Mouse (Mus musculus) frontal cortex, postnatal 36 days (tissue): ENCODE results near the gene Zkscan1.
"Not testable (repeated sequence)": the region's sequence is repeated elsewhere in the genome, so short reads cannot be mapped to it uniquely, and the experiment has no call there.

ENCODE experiments used
- DNase-seq, 2 experiments: peaks; one replicate each; pipeline ENCODE4 v3.0.0; 2022; ENCODE audit warnings: low spot score in 2 of 2

Gene Zkscan1

GRCm38 (mm10) chr5:138084996-138085395, at the start of gene Zkscan1:
TSS of gene Zkscan1 (plus strand) at chr5:138085084.
- DNase-seq: peak; percentile 72 to 82

GRCm38 (mm10) chr5:138052894-138053293, 32.0 kb upstream of the Zkscan1 start, which contains the start of gene Smok3c:
TSS of gene Smok3c (plus strand) at chr5:138053194.
- DNase-seq: not testable (repeated sequence)

GRCm38 (mm10) chr5:138073803-138074202, 11.1 kb upstream of the Zkscan1 start:
- DNase-seq: no peak

DNA sequence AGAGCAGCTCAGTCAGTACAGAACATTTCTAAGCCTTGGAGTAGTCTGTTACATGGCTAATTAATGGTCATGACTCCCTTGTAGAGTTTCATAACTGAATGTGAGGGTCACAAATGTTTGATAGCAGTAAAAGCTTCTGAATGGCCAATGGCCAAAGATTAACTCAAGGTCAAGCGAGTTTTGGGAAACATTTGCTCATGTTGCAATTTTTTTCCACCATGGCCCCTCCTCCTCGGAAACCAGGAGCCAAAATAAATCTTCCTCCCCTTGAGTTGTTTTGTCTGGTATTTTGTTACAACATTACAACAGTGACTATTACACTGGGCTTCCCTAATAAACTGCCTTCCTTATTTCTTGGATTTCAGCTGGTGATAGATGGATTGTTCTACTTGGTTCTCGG, 9.2 kb upstream of the Zkscan1 start:
- no peak for DNase-seq

- DNase-seq: no peak
These were observed 8.7 kb upstream of the Zkscan1 start for GRCm38 (mm10) chr5:138076148-138076547.

GRCm38 (mm10) chr5:138080456-138080855, 4.4 kb upstream of the Zkscan1 start:
- no peak for DNase-seq

- no peak for DNase-seq
These were observed 3.4 kb upstream of the Zkscan1 start for GRCm38 (mm10) chr5:138081446-138081845.

- DNase-seq: no peak
These were observed 1.5 kb upstream of the Zkscan1 start for GRCm38 (mm10) chr5:138083318-138083900.

DNA sequence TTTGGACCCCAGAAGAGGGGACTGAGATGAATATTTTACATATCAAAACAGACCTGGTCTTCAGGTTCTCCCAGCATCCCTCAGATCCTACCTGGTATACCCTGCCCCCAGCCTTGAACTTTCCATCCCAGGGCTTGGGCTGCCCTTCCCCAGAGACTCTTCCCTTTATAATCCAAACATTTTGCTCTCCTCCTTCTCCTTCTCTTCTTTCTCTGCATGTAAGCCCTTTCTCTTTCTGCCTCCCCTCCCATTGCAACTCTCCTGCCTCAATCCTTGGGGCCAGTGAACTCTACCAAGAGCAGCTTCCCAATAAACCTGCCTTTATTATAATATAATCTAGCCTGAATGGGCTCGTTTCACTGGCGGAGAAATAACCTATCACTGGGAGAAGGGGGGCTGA, 948 bp upstream of the Zkscan1 start:
- no peak for DNase-seq

GRCm38 (mm10) chr5:138084507-138084906, 377 bp upstream of the Zkscan1 start:
- no peak for DNase-seq

GRCm38 (mm10) chr5:138085421-138085911, 582 bp downstream of the Zkscan1 start:
- DNase-seq: peak in 1 of 2 experiments; percentile 13

- no peak for DNase-seq
These were observed 2.0 kb downstream of the Zkscan1 start for GRCm38 (mm10) chr5:138086842-138087241.

GRCm38 (mm10) chr5:138088366-138088765, 3.5 kb downstream of the Zkscan1 start:
- no peak for DNase-seq

- DNase-seq: no peak
These were observed 4.2 kb downstream of the Zkscan1 start for GRCm38 (mm10) chr5:138089108-138089551.

DNA sequence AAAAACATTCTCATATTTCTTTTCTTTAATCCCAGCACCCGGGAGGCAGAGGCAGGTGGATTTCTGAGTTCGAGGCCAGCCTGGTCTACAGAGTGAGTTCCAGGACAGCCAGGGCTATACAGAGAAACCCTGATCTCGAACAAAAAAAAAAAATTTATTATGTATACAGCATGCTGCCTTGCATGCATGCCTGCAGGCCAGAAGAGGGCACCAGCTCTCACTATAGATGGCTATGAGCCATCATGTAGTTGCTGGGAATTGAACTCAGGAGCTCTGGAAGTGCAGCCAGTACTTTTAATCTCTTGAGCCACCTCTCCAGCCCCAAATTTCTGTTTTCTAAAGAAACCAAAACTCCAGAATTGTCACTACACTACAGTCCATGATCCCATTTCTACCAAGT, 5.4 kb downstream of the Zkscan1 start:
- DNase-seq: no peak

DNA sequence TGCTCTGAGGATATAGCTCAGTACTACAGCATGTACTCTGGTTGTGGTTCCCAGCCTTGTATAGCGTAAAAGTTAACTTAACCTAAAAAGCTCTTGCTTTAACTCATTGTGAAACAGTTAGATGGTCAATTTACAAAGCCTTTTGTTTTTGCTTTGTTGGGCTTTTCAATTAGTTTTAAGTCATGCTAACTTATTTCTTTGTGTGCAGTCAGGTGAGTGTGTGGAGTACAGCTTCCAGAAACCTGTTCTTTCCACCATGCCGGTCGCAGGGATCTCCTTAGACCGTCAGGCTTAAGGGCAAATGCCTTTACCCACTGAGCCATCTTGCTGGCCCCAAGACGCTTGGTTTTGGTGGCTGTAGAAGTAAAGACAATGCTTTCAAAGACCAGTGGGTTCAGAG, 5.9 kb downstream of the Zkscan1 start:
- DNase-seq: no peak

- DNase-seq: no peak
These were observed 7.9 kb downstream of the Zkscan1 start for GRCm38 (mm10) chr5:138092771-138093170.

- DNase-seq: no peak
These were observed 9.6 kb downstream of the Zkscan1 start for GRCm38 (mm10) chr5:138094474-138094873.

GRCm38 (mm10) chr5:138104976-138105375, 20.1 kb downstream of the Zkscan1 start:
- no peak for DNase-seq

GRCm38 (mm10) chr5:138107130-138107529, 22.2 kb downstream of the Zkscan1 start:
- no peak for DNase-seq

DNA sequence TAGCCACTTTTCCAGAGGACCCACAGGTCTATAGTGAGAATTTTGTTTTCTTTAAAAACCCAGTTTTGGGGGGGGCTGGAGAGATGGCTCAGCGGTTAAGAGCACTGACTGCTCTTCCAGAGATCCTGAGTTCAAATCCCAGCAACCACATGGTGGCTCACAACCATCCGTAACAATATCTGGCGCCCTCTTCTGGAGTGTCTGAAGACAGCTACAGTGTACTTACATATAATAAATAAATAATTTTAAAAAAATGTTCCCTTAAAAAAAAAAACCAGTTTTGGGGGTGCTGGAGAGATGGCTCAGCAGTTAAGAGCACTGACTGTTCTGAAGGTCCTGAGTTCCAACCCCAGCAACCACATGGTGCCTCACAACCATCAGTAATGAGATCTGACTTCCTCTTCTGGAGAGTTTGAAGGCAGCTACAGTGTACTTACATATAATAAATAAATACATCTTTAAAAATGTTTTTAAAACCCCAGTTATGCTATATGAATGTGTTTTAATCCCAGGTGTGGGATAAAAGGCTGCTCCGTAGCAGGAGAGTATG, 25.0 kb downstream of the Zkscan1 start:
- DNase-seq: not testable (repeated sequence)

DNA sequence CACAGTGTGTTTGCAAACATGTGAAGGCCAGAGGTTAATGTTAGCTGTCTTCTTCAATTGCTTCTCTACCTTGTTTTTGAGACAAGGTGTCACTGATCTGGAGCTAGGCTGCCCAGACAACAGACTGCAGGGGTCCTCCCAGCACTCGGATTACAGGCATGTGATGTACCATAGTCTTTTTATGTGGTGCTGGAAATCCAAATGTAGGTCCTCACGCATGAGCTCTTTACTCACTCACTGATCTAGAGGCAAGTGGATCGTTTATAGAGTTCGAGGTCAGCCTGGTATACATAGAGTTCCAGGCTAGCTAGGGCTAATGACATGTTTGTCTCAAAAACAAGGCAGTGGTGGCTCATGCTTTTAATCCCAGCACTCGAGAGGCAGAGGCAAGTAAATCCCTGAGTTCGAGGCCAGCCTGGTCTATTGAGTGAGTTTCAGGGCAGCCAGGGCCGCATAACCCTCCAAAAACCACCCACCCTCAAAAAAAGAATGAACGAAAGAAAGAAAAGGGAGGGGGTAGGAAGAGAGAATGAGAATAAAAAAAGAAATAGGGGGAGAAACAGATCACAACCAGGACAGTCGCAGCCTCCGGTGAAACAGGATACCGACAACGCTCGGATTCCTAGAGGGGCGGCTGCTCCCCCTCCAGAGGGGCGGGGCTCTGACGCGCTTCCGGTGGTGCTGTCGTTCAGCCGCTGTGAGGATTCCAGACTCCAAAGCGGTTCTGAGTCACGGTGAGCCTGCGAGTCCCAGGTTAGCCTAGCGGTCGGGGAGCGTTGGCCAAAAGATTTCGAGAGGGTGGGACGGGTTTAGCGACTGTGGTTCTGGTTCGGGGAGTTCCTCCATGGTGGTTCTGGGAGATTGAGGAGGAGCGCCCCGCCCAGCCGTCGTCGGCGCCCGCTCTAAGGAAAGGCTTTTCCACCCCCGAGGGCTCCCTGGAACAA, 31.6 kb downstream of the Zkscan1 start, which contains the start of gene Zscan21:
Gene Zscan21 (plus strand): TSS at position 649 of the 944 bp plus-strand sequence.
- DNase-seq: peak; percentile 86 to 89
